Mouse (Mus musculus) CH12.LX (cell line): ENCODE data around the gene Optc. TPM values are rescaled to one million over a fixed set of nuclear protein-coding genes. Genes with fewer than 3 reads are reported as not detected.

Experiments used
- DNase-seq: peaks from one replicate; pipeline ENCODE4 v3.0.0-alpha.2; 2013; ENCODE audit errors: extremely low read depth
- H3K27ac ChIP-seq: 2 replicates; pipeline ENCODE4 v1.5.1; 2012; ENCODE audit warnings: low read depth, mild to moderate bottlenecking, control low read depth, moderate library complexity; ENCODE audit not compliant: insufficient read depth
- H3K27me3 ChIP-seq: replicated peaks from 2 replicates; pipeline ENCODE3; 2012; ENCODE audit warnings: inconsistent platforms
- H3K36me3 ChIP-seq, 2 experiments: replicated peaks in 1 of 2; 2 replicates each; pipeline versions ENCODE3 to v1.6.1; 2012; ENCODE audit warnings: inconsistent platforms in 1 of 2, low read length in 1 of 2, mild to moderate bottlenecking in 1 of 2, mixed read lengths in 1 of 2, moderate library complexity in 1 of 2; ENCODE audit not compliant: control insufficient read depth in 1 of 2, insufficient read depth in 1 of 2
- H3K4me1 ChIP-seq, 2 experiments: 2 replicates each; pipeline ENCODE4 v1.6.1; 2012; ENCODE audit warnings: inconsistent platforms in 1 of 2, moderate library complexity in 1 of 2; ENCODE audit not compliant: insufficient read depth in 2 of 2, control insufficient read depth in 1 of 2
- H3K4me2 ChIP-seq: 2 replicates; pipeline ENCODE4 v1.6.1; 2012; ENCODE audit warnings: low read depth, mild to moderate bottlenecking, control low read depth; ENCODE audit not compliant: poor library complexity, insufficient read depth, severe bottlenecking
- H3K4me3 ChIP-seq, 3 experiments: fragments of 150-350 bp in 1 of 3; sonication (generic) in 1 of 3; replicated peaks in 1 of 3; 2 replicates each; pipeline versions ENCODE3 to v1.5.1; 2011 to 2012; ENCODE audit warnings: low read depth in 2 of 3, low read length in 2 of 3, mild to moderate bottlenecking in 2 of 3, moderate library complexity in 2 of 3, control low read depth in 1 of 3, improper control_type of control experiment in 1 of 3, inconsistent platforms in 1 of 3, mixed read lengths in 1 of 3; ENCODE audit not compliant: poor library complexity in 1 of 3
- H3K79me2 ChIP-seq: replicated peaks from 2 replicates; pipeline ENCODE4 v1.6.1; 2012; ENCODE audit warnings: mild to moderate bottlenecking, moderate library complexity; ENCODE audit not compliant: control insufficient read depth, poor library complexity, insufficient read depth, severe bottlenecking; ENCODE audit errors: extremely low read depth
- H3K9ac ChIP-seq: 2 replicates; pipeline ENCODE4 v1.6.1; 2012; ENCODE audit warnings: low read depth, mild to moderate bottlenecking, control low read depth, moderate library complexity; ENCODE audit not compliant: insufficient read depth
- H3K9me3 ChIP-seq: replicated peaks from 2 replicates; pipeline ENCODE3; 2012; ENCODE audit warnings: low read length, inconsistent platforms, mixed read lengths
- BHLHE40 ChIP-seq: IDR thresholded peaks from 2 replicates; pipeline ENCODE4 v1.6.1; 2011; ENCODE audit warnings: mild to moderate bottlenecking, low read depth, low read length, improper control_type of control experiment
- CHD2 ChIP-seq: IDR thresholded peaks from 2 replicates; pipeline ENCODE4 v1.6.1; 2011; ENCODE audit warnings: low read length, improper control_type of control experiment
- CTCF ChIP-seq, 2 experiments: IDR thresholded peaks in 1 of 2; conservative IDR thresholded peaks in 1 of 2; 2 replicates each; pipeline ENCODE4 v1.5.1; 2011 to 2012; ENCODE audit warnings: low read depth in 2 of 2, low read length in 2 of 2, improper control_type of control experiment in 1 of 2, inconsistent platforms in 1 of 2, mild to moderate bottlenecking in 1 of 2, moderate library complexity in 1 of 2
- E2F4 ChIP-seq: IDR thresholded peaks from 2 replicates; pipeline ENCODE4 v1.6.1; 2011; ENCODE audit warnings: low read depth, low read length, improper control_type of control experiment; ENCODE audit not compliant: insufficient replicate concordance
- EP300 ChIP-seq: IDR thresholded peaks from 2 replicates; pipeline ENCODE4 v1.6.1; 2011; ENCODE audit warnings: low read length, improper control_type of control experiment
- GABPA ChIP-seq: IDR thresholded peaks from 2 replicates; pipeline ENCODE4 v1.6.1; 2012; ENCODE audit warnings: low read depth, low read length, improper control_type of control experiment, inconsistent platforms; ENCODE audit not compliant: insufficient replicate concordance
- HCFC1 ChIP-seq: IDR thresholded peaks from 2 replicates; pipeline ENCODE4 v1.6.1; 2012; ENCODE audit warnings: low read depth, mild to moderate bottlenecking, inconsistent platforms, low read length, improper control_type of control experiment
- MAFK ChIP-seq: IDR thresholded peaks from 2 replicates; pipeline ENCODE4 v1.6.1; 2011; ENCODE audit warnings: low read length, improper control_type of control experiment; ENCODE audit not compliant: insufficient replicate concordance
- MAX ChIP-seq: IDR thresholded peaks from 2 replicates; pipeline ENCODE4 v1.6.1; 2011; ENCODE audit warnings: low read length, improper control_type of control experiment
- MAZ ChIP-seq: IDR thresholded peaks from 2 replicates; pipeline ENCODE4 v1.6.1; 2012; ENCODE audit warnings: low read depth, mild to moderate bottlenecking, inconsistent platforms, low read length, improper control_type of control experiment, moderate library complexity
- MXI1 ChIP-seq: IDR thresholded peaks from 2 replicates; pipeline ENCODE4 v1.6.1; 2011; ENCODE audit warnings: mild to moderate bottlenecking, low read depth, low read length, improper control_type of control experiment
- NRF1 ChIP-seq: IDR thresholded peaks from 2 replicates; pipeline ENCODE4 v1.6.1; 2014; ENCODE audit warnings: low read depth, mild to moderate bottlenecking, inconsistent platforms, low read length, improper control_type of control experiment, moderate library complexity
- PAX5 ChIP-seq: IDR thresholded peaks from 2 replicates; pipeline ENCODE4 v1.6.1; 2012; ENCODE audit warnings: low read length, inconsistent platforms, mixed read lengths
- POLR2A ChIP-seq: IDR thresholded peaks from 2 replicates; pipeline ENCODE4 v1.6.1; 2011; ENCODE audit warnings: low read depth, mild to moderate bottlenecking, improper control_type of control experiment, low read length
- SIN3A ChIP-seq: IDR thresholded peaks from 2 replicates; pipeline ENCODE4 v1.6.1; 2012; ENCODE audit warnings: low read length, improper control_type of control experiment, inconsistent platforms
- SMC3 ChIP-seq: IDR thresholded peaks from 2 replicates; pipeline ENCODE4 v1.6.1; 2011; ENCODE audit warnings: low read depth, low read length, improper control_type of control experiment
- USF1 ChIP-seq: IDR thresholded peaks from 2 replicates; pipeline ENCODE4 v1.6.1; 2014; ENCODE audit warnings: low read depth, mild to moderate bottlenecking, inconsistent platforms, low read length, improper control_type of control experiment
- ZC3H11A ChIP-seq: IDR thresholded peaks from 2 replicates; pipeline ENCODE4 v1.6.1; 2012; ENCODE audit warnings: low read depth, mild to moderate bottlenecking, inconsistent platforms, low read length, improper control_type of control experiment
- dilution Hi-C: fragments of 300-500 bp; cut with MboI; formaldehyde crosslinking; loops from 2 replicates; pipeline ENCODE4 v1.14.3; 2020; ENCODE audit warnings: low sequenced_read_pairs; ENCODE audit not compliant: extremely low pct_unique_long_range_greater_than_20kb, extremely low pct_ligation_motif_present
- in situ Hi-C: fragments of 300-500 bp; cut with MboI; formaldehyde crosslinking; loops from 3 replicates; pipeline ENCODE4 v1.14.3; 2019; ENCODE audit warnings: low sequenced_read_pairs, low pct_ligation_motif_present, low pct_unique_long_range_greater_than_20kb, mixed read lengths
- polyA plus RNA-seq: library from polyadenylated mRNA; unstranded; fragments of >175 nt; gene quantifications from 2 replicates; pipeline ENCODE4 v1.2.1, GENCODE M21; 2012; ENCODE audit warnings: low read depth; ENCODE audit not compliant: insufficient read length
- total RNA-seq, 2 experiments: library from RNA; depleted of rRNA; stranded (reverse); fragments of 300-350 nt in 1 of 2; fragments of >200 nt in 1 of 2; gene quantifications; 2 replicates each; pipeline ENCODE4 v1.2.3; 2012 to 2014

Gene Optc
- total and polyA plus RNA-seq, 3 experiments = not detected

GRCm38 (mm10) chr1:133924141-133924875, 16.5 kb upstream of the Optc start:
- dilution Hi-C loops = no loop called here
- Histone ChIP-seq H3K9ac (no peak overlapping the region), H3K27me3 (peaks cover 72% of the 10 kb centered on the region), H3K4me2 (no peak overlapping the region), H3K27ac (no peak overlapping the region), H3K9me3 (peaks cover 8% of the 10 kb centered on the region), H3K36me3 (no peaks in the 10 kb centered on the region), H3K79me2 (no peaks in the 10 kb centered on the region), H3K4me3 (no peak overlapping the region), H3K4me1 (no peaks in the 10 kb centered on the region)
- in situ Hi-C loops = loop anchor here (25.0 kb wide), 1 partner anchor 388 kb away; no protein-coding TSS in a partner anchor
- TF ChIP-seq E2F4 (no peak), CTCF (conservative IDR thresholded peaks at IDR 0.05 in 1 of 2, IDR thresholded peaks at IDR 0.05 in 1 of 2; ENCODE audit: low read depth in 2 of 2, low read length in 2 of 2) (peak in 1 of 2 experiments; percentile 38; a peak in 2 of 4 replicates), HCFC1 (peak; percentile 80), NRF1 (peak; percentile 51)
- DNase-seq = peak; percentile 24

- TF ChIP-seq PAX5 (no peak), POLR2A (no peak), EP300 (no peak), SMC3 (no peak), CHD2 (no peak), GABPA (no peak), ZC3H11A (no peak), SIN3A (no peak), BHLHE40 (no peak), E2F4 (no peak), USF1 (no peak), MXI1 (no peak), CTCF (conservative IDR thresholded peaks at IDR 0.05 in 1 of 2, IDR thresholded peaks at IDR 0.05 in 1 of 2; ENCODE audit: low read depth in 2 of 2, low read length in 2 of 2) (no peak), MAFK (no peak), MAZ (no peak), MAX (no peak)
- Histone ChIP-seq H3K4me3 (no peak overlapping the region), H3K27me3 (peaks cover 73% of the 10 kb centered on the region), H3K27ac (no peak overlapping the region), H3K36me3 (no peaks in the 10 kb centered on the region), H3K79me2 (no peaks in the 10 kb centered on the region), H3K9ac (no peak overlapping the region), H3K4me1 (no peaks in the 10 kb centered on the region), H3K9me3 (peaks cover 8% of the 10 kb centered on the region), H3K4me2 (no peak overlapping the region)
- dilution Hi-C loops = no loop called here
- DNase-seq = no peak
- in situ Hi-C loops = loop anchor here (25.0 kb wide), 1 partner anchor 389 kb away; no protein-coding TSS in a partner anchor
Observed at GRCm38 (mm10) chr1:133923071-133923470, 15.3 kb upstream of the Optc start.
